Mouse (Mus musculus) G1E (cell line): ENCODE measurements at regions not wholly inside any gene's neighbourhood (a gene's known extent, or its start where the extent isn't known, plus 50 kb on each side); places are given as distances from the start of the nearest gene placed in this dataset.

ENCODE experiments used
- CTCF ChIP-seq: IDR thresholded peaks from 2 replicates; pipeline ENCODE4 v1.5.1; 2012; ENCODE audit warnings: low read depth, low read length, inconsistent platforms, mixed read lengths
- GATA1 ChIP-seq: IDR thresholded peaks from 2 replicates; pipeline ENCODE4 v1.6.1; 2012; ENCODE audit warnings: borderline replicate concordance, low read length, inconsistent platforms, mixed read lengths

DNA sequence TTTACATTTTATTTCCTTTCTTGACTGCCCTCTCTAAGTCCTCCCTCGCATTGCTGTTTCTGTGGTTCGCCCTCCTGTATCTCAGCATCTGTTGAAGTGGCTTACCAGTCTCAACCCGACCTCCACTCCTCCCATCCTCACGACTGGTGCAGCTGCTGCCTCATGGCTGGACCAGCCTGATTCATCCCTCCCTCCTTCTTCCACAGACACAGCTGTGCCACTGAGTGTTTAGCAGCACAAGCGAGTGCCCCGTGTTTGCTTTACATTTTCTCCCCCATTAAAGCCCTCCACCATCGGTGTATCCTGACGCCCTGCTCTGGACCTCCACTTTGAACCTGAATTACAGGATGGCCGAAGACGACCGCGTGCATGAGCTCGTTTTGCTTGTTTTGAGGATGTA is 80.0 kb upstream of the Rbms3 start:
- TF ChIP-seq CTCF (no peak), GATA1 (no peak)
